Mouse (Mus musculus): ENCODE data around the gene Zfp526.
A peak's percentile ranks its signal among the peaks of the same experiment; 100 is the strongest.

The Zfp526 gene

DNA sequence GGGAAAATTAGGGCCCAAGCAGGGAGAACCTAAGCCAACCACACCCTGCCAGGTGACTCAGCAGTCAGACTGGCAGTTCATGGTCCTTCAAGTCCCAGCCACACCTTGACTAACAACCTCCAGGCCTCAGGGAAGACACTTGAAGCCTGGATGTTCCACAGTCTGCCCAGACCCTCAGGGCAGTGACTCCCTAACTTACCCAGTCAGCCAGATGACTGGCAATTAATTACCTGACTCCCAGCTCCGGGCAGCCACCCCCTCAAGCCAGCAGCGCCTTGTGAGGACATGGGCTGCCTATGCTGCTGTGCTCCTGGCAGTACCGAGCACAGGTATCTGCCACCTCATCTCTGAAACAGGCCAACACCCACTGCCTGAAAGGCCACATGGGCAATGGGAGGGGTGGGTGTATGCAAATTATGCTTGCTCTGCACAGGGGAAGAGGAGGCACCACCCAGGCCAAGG is 12.0 kb upstream of the Zfp526 start:
- DNase-seq (ENCODE audit: low read depth) = no peak

DNA sequence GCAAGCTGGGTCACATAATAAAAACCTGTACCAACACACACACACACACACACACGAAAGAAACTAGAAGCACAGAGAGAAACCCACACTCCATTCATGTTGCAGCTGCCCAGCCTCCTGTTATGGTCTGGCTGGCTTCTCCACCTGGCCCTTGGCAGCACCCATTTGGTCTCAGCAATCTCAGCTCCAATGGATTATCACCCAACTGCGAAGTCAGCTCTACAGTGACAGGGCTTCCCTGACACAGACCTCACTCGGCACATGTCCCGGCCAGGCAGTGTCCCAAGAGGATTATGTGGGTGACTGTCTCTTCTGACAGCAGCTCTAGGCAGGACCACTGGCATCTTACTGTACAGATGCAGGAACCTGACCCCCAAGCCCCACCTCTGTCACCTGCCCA is 10.7 kb upstream of the Zfp526 start:
- no peak for DNase-seq (ENCODE audit: low read depth)

DNA sequence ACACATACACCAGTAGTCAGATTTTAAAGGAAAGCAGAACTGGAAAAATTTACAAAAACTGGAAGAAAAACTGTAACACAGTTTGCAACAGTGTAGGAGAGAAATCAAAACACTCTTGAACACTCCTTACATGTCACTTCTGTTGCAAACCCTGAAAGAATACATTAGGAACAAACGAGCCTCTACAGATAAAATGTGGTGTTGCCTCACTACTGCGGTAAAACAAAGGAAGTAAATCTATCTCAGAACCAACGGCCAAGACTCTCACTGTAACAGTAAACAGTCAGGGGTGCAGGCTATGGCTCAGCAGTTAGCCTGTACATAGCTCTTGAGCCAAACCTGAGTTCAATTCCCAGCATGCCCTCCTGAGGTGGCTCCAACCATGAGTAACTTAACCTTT is 8.1 kb upstream of the Zfp526 start:
- DNase-seq (ENCODE audit: low read depth) = no peak

DNA sequence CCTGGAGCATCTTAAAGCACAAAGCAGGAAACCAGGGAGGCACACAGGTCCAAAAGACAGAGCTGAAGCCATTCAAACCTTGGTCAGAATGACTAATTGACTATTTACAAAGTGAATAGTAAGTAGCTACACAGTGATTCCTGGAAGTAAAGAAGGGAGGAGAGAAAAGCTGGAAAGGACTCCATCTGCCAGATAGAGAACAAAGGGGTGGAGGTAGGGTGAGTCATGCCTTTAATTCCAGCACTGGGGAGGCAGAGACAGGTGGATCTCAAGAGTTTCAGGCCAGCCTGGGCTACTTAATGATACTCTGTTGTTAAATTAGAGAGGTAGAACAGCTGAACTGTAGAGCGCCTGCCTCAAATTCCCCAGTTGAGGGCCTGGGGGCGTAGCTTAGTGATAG is 7.1 kb upstream of the Zfp526 start:
- no peak for DNase-seq (ENCODE audit: low read depth)

DNA sequence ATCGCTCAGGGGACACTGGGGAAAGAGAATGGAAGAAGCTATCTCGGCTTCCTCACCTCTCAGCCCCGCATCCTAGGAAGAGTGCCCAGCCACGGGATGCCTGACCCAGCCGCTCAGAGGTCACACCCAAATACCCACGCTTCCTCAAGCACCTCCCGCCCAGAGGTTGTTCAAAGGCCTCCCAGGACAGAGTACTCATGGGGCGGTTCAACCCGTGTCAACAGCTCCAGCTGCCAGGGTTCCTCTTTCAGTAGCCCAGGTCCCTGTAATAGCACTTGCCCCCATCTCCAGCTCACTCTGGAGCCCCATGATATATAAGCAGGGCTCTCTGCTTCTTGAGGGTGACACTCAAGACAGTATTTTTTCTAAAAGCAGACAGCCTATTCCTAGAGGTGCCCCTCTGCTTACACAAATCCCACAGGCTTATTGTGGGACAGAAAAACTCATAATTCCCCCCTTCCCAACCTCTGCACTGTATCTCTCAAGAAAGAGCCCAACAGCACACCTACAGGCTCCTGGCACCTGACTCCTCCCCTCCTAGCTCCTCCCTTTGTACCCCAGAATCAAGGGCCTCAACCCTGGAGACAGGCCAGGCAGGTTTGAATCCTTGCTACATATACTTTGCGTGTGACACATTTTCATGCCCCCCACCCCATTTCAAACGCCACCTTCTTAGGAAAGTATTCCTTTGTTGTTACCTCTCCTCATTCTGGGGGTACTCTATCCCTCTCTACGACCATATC is 3.4 kb upstream of the Zfp526 start:
- no peak for DNase-seq (ENCODE audit: low read depth)

DNA sequence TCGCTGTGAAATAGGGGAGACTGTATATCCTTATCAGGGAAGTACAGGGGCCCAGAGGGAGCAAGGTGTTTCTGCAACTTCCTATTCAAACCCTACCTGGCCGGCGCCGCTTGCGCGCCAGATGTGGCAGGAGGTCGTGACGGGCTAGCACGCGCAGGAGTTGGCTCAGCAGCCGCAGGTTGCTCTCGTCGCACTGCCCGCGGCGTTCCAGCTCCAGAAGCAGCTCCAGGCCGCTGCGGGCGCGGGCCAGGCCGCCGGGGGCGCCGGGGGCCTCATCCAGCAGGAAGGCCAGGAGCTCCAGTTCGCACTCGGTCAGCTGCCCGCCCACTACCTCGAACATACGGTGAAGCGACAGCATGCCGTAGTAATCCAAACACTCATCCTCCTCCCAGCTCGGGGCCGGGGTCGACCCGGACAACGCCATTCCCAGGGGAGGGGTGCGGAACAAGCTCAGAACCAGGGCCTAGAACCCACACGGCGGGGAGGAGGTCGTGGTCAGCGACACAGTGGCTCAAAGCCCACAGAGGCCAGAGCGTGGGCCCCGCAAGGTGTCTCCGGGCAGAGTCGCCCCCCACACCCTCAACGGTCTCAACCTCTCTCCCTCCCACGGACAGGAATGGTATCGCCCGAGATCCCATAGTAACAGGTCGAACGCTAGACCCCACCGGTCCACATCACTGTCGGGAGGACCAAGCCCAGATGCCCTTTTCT is 2.4 kb upstream of the Zfp526 start:
- no peak for DNase-seq (ENCODE audit: low read depth)

DNA sequence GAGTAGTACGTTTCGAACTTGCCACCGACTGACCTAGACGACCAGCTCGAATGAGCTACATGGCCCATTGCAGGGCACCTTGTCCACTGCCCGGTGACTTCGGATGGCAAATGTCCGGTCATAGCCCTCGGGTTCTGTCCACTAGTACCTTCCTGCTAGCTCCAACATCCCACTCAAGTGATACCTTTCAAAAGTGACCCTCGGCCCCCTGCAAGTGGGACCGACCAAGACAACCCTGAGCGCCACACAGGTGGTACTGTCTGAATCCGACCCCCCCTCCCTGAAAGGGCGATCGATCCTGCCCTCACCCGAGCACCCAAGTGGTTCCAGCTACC is 1.8 kb upstream of the Zfp526 start:
- no peak for DNase-seq (ENCODE audit: low read depth)

DNA sequence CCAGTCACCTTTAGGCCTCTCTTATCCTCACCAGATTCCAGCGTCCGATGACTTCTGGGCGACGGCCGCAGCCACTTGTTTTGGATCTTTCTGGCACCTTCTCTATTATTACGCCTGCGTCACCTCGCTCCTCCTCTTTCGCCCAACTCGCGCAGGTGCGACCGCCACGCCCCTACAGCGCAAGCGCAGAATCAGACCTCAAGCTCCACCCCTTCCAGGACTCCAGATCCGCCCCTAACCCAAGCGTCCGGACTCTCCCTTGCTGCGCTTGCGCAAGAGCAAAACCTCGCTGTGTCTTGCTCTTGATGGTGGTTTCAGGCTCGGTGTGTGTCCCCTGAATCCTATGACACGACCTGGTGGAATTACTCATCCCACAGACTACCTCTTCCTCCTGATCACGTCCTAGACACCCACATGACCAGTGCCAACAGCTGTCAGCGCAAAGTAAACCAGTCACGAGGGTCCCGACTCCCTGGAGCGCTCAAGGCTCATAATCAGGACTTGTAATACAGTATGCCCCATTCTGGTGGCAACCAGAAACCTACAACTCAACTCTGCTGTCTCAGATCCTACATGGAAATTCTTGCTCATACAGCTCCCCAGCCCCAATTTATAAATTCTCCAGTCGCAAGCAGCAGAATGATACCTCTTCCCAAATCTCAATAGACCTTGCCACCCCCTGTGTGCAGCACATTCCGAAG is 1.3 kb upstream of the Zfp526 start:
- peak; percentile 95 for DNase-seq (ENCODE audit: low read depth)

DNA sequence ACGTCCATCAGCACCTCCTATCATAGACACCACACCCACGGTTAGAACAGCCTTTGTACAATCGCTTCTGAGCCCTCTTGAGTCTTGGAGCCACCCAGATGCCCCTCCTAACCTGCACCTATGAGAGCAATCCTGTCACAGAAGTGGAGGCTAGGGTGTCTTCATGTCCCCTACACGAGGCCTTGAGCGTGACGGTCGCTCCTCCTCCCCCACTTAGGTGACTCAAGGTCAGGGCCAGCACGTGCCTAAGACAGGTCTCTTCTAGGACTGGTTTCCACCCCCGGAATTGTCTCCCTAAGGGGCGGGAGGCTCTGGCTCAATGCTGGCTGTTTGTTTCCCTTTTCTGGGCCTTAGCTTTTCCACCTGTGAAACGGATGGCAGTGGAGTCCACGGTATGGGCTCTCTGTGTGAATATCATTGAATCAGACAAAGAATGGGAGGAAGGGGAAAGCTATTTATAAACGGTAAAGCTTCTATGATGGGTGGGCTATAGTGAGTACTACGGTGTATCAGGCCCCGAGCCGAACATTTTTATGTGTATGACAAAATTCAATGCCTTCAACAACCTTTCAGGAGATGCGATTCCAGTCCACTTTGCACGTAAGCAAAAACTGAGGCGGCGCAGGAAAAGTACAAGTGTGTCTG is 646 bp upstream of the Zfp526 start, which contains the start of gene Dedd2:
Dedd2 (minus strand) TSS at position 159 of the 645 bp plus-strand sequence.
- no peak for DNase-seq (ENCODE audit: low read depth)

DNA sequence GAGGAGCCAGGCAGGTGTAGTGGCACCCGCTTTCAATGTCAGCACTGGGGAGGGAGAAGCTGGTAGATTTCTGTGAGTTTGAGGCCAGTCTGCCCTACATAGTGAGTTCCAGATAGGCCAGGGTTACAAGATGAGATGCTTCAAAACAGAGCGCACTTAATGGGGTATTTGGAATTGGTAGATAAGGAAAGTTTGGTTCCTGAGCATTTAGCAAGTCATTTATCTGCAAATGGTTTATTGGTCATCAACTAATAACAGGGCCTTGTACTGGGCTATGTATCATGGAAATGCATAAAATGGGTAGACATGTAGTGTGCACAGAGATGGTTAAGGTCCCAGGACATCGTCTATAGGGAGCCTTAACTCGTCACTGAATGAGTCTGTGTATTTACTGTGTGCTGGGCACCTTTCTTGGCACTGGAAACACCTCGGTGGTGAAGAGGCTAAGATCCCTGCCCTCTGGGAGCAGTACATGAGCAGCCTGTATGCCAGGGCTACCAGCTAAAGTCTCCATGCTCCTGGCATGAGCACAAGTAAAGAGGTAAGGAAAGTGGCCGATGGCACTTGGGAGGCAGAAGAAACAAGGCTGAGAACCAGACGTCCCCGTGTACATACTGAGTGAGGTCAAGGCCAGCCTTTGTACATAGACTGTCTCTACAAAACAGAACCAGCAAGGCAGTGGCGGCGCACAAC is 1.2 kb downstream of the Zfp526 start:
- no peak for DNase-seq (ENCODE audit: low read depth)

DNA sequence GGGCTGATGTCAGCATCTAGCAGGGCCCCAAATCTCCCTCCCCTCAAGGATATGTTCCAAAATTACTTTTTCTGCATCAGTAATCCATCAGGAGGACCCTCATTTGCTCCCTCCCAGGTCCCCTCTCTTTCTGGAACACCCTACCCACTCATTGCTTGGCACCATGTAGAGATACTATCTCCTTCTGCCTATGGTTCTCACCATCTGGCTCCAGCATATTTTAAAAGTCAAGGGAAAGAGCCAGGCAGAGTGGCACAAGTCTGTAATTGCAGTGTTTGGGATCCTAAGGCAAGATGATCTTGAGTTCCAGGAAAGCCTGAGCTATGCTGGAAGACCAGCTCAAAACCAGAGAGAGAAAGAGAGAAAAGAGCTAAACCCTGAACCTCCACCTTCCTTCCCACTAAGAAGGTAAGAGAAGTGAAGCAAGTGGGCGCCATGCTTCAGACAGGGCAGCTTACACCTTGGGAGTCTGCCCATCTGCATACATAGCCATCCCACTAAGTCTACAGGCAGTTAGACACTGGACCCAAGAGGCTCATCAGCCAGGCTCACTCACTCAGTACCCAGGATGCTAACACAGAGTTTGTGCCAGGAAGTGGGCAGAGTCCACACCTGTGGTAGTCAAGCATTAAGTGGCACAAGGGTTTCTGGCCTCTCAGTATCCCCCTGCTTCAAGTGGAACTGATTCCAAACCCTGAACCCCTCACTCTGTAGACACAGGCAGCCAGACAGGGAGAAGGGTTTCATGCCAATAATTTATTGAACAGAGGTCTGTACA is 6.5 kb downstream of the Zfp526 start:
- DNase-seq (ENCODE audit: low read depth) = no peak

DNA sequence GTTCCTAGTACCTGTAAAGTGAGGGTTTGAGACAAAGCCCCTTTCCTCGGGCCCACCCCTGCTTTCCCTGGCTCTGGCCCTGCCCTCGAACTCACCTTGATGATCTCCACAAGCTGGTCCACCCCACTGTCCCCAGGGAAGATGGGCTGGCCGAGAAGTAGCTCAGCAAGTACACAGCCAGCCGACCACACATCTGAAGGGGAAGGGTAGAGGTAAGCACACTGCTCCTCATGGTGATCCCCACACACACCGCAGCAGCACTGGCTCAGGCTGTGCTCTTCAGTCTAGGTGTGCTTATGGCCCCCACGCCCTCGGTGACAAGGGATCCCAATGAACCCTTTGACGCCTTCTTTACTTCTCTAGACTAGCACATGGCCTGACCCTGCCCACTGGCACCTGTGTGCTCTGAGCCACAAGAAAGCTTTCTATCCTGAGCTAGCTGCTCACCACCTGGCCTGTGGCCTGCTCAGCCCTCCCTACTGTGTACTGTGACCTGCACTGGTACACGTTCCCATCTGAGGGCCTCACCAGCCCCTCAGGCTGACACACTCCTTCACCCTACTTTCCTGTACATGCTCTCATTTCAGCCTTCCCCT is 9.6 kb downstream of the Zfp526 start:
- DNase-seq (ENCODE audit: low read depth) = no peak

DNA sequence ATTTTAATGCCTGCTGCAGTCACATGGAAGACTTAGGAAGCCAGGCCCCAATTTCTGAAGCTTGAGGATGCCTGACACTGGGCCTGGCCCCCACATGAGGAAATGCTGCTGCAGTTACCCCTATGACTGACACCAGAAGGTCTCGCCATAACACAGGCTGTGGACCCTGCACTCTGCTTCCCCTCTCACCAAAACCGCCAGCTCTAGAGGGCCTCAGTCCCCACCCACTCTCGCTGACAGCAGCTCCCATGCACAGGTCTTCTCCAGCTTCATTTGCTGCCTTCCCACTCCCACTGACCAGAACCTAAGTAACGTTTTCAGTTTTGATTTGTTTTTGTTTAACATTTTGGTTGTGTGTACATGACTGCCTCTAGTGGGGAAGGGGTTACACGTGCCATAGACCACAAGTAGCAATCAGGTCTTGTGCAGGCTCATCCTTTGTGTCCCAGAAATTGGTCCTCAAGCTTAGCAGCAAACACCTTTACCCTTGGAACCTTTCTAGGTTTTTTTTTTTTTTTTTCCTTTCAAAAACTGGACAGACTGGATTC is 10.9 kb downstream of the Zfp526 start:
- DNase-seq (ENCODE audit: low read depth) = no peak

DNA sequence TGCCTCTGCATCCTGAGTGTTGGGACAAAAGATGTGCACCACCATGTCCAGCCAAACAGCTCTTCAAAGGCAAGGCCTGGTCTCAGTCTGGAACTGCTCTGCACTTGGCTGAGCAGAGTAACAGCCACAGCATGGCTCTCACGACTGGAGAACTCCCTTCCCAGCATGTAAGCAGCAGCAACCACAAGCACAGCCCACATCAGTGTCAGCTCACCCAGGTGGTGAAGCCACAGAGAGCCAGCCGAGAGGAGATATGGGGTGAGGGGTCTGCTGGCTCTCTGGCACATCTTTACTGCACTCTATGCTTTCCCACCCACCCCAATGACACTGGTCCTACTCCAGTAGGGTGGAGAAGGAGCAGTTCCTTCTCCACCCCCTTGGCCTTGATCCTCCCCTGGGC is 11.8 kb downstream of the Zfp526 start:
- DNase-seq (ENCODE audit: low read depth) = no peak

DNA sequence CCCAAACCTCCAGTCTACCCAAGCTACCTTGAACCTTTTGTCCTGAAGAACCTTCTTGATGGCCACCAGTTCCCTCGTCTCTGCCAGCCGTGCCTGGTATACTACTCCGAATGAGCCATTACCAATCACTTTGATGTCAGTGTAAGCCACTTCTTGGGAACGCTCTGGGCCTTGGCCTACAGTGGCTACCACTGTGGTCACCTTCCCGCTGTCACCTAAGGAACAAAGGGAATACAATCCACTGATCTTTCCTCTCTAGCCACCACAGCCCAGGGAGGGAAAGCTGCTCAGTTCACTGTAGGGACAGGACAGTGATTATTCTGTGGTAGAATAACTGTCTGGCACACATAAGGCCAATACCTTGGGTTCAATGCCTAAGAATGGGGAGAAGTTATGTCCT is 14.3 kb downstream of the Zfp526 start:
- DNase-seq (ENCODE audit: low read depth) = no peak

DNA sequence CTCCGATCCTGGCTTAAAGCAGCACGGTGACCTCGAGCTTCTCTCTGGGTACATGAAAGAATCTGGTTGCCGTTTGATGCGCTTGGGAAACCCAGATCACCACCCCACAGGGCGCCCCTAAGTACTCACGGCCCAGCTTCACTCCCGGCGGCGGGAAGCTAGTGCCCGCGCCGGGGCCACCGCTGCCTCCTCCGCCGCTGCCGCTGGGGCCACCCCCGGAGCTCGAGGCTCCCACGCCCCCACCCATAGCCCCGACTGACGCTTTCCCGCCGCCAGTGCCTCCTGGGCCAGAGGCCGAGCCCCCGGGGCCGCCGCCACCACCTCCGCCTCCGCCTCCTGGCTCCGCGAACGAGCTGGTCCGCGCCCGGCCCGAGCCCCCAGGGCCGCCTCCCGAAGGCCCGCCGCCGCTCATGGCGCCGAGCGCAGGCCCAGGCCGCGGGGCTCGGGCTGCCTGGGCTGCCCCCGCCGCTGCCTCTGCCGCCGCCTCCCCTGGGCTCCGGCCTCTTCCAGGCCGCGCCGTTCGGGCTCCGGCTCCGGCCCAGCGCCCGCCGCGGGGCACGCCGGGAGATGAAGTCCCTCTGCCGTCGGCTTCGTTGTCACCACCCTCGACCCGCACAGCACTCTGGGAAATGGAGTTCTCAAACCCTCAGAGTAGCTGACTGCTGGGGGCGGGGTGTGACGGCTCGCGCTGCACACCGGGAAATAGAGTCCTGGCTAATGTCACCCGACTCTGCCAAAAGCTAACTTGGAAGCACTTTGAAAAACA is 16.2 kb downstream of the Zfp526 start, which contains the start of gene Gsk3a:
Gsk3a (minus strand) TSS at position 603 of the 766 bp plus-strand sequence.
- DNase-seq (ENCODE audit: low read depth) = peak; percentile 97

DNA sequence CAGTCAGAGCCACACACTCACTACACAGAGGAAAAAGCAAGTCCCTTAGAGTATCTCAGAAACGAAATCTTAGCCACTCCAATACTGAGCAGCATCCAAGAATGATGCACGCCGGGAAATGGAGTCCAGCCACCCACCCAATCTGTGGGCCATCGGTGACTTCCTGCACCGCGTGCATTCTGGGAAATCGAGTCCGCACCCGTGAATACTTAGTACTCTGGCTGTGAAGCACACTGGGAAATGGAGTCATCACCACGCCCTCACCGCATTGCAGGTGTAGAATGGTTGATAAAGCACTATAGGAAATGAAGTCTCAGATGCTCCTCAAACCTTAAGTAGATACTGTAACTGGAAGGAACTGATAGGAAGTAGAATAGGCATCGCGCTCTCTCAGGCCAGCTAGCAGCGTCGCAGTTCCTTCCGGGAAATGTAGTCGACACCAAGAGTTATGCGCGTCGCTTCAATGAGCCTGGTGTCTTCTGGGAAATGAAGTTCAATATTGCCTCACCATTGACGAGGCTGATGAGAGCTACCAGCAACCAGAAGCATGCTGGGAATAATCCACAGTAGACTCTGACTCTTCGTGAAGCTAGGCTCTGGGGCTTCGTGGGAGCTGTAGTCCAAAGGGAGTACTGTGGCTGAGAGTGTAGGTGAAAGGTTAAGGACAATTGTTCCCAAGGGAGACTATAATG is 16.9 kb downstream of the Zfp526 start:
- DNase-seq (ENCODE audit: low read depth) = peak; percentile 88

DNA sequence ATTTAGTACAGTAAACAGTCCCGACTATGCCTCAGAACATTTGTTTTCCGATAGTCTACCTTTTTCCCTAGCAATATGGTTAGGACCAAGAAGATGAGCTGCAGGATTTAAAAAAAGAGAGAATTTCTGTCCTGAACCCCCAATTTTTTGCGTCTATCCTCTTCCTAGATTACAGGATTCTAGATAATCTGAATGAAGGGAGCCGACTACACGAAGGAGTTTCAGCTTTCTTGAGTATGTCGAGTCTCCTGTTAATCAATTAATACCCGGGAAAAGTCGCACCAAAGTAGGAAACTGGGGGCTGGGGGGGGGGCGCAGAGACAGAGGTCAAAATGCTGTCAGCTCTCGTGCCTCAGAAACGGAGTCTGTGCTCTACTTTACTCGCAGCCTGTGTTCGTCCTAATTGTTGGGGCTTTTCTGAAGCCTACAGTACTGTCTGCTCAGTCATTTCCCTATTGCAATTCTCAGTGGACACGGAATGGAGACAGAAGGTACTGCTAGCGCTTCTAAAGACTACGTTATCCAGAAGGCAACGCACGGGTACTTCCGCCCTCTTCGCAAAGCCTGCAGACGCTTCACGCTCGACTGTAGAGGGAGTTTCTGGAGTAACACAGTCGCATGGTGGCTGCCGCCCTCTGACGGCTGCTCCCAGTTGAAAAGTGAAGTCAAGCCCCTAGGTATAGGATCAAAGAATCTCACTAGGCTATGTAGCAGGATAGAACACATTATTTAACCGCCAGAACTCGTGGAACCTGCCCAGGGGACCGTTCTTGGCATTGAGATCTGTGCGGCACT is 17.8 kb downstream of the Zfp526 start:
- DNase-seq (ENCODE audit: low read depth) = peak; percentile 85
